Mouse (Mus musculus) liver, embryonic 15.5 days (tissue): ENCODE results near the gene Sorcs2. TPM values are rescaled to one million over a fixed set of nuclear protein-coding genes. Genes with fewer than 3 reads are reported as not detected.

Experiments used
- ATAC-seq: fragments of 200-750 bp; cut with Nextera tagmentation; 2 replicates; pipeline ENCODE4 v1.8.0; 2017; ENCODE audit warnings: moderate number of reproducible peaks, mild to moderate bottlenecking, moderate library complexity; ENCODE audit not compliant: insufficient read depth
- H3K27ac ChIP-seq: fragments of 300-500 bp; sonication (generic); replicated peaks from 2 replicates; pipeline ENCODE4 v1.5.1; 2015; ENCODE audit warnings: mild to moderate bottlenecking, inconsistent platforms
- H3K27me3 ChIP-seq: fragments of 300-500 bp; sonication (generic); 2 replicates; pipeline ENCODE4 v1.6.1; 2015; ENCODE audit warnings: mild to moderate bottlenecking, inconsistent platforms
- H3K36me3 ChIP-seq: fragments of 300-500 bp; sonication (generic); replicated peaks from 2 replicates; pipeline ENCODE4 v1.6.1; 2015; ENCODE audit warnings: moderate library complexity, mild to moderate bottlenecking, inconsistent platforms
- H3K4me1 ChIP-seq: fragments of 300-500 bp; sonication (generic); replicated peaks from 2 replicates; pipeline ENCODE4 v1.6.1; 2015; ENCODE audit warnings: inconsistent platforms
- H3K4me2 ChIP-seq: fragments of 300-500 bp; sonication (generic); 2 replicates; pipeline ENCODE4 v1.6.1; 2015; ENCODE audit warnings: moderate library complexity, mild to moderate bottlenecking, inconsistent platforms
- H3K4me3 ChIP-seq: fragments of 300-500 bp; sonication (generic); replicated peaks from 2 replicates; pipeline ENCODE4 v1.5.1; 2015; ENCODE audit warnings: mild to moderate bottlenecking, inconsistent platforms
- H3K9ac ChIP-seq: fragments of 300-500 bp; sonication (generic); 2 replicates; pipeline ENCODE4 v1.6.1; 2015; ENCODE audit warnings: moderate library complexity, mild to moderate bottlenecking, inconsistent platforms
- H3K9me3 ChIP-seq: fragments of 300-500 bp; sonication (generic); replicated peaks from 2 replicates; pipeline ENCODE4 v1.6.1; 2016; ENCODE audit warnings: inconsistent platforms
- WGBS: fragments of 180-500 bp; shearing (Covaris S2); methylation state at CpG from one replicate; pipeline ENCODE4 v1.1.7; 2015; ENCODE audit warnings: mixed read lengths; ENCODE audit not compliant: insufficient replicate concordance; 5-methylcytosine and 5-hydroxymethylcytosine counted together
- polyA plus RNA-seq: library from polyadenylated mRNA; unstranded; fragments of >200 nt; fragmentation: Nextera tagmentation; extraction: Ambion mirVana; gene quantifications from 2 replicates; pipeline ENCODE4 v1.2.1, GENCODE M21; 2015

The Sorcs2 gene
- polyA plus RNA-seq, 1 experiment from 2014 or later = 0.55 TPM

- Histone ChIP-seq H3K36me3 (no peaks in the 10 kb centered on the region), H3K27ac (no peak overlapping the region), H3K4me3 (no peak overlapping the region), H3K9me3 (no peaks in the 10 kb centered on the region), H3K9ac (no peak overlapping the region), H3K27me3 (no peaks in the 10 kb centered on the region), H3K4me2 (no peak overlapping the region), H3K4me1 (0 out of 2 replicates have a peak, but pooled peaks cover 4% of the 10 kb centered on the region)
- ATAC-seq = no peak
- WGBS = 48% methylated on average over 11 of the region's 11 CpGs
Measured at GRCm38 (mm10) chr5:36293109-36293900, 104.6 kb downstream of the Sorcs2 start.

- H3K4me2 ChIP-seq = no peak overlapping the region
- H3K9ac ChIP-seq = no peak overlapping the region
- H3K9me3 ChIP-seq = no peaks in the 10 kb centered on the region
- no peak overlapping the region for H3K4me3 ChIP-seq
- H3K27me3 ChIP-seq = no peaks in the 10 kb centered on the region
- WGBS = 56% methylated on average over 9 of the region's 9 CpGs
- H3K27ac ChIP-seq = no peak overlapping the region
- no peaks in the 10 kb centered on the region for H3K4me1 ChIP-seq
- no peaks in the 10 kb centered on the region for H3K36me3 ChIP-seq
- ATAC-seq = no peak
Measured at GRCm38 (mm10) chr5:36292321-36292720, 105.6 kb downstream of the Sorcs2 start.

GRCm38 (mm10) chr5:36291191-36291590 lies 106.7 kb downstream of the Sorcs2 start:
- H3K9ac ChIP-seq = no peak overlapping the region
- WGBS = 25% methylated on average over 5 of the region's 5 CpGs

GRCm38 (mm10) chr5:36285405-36285804 lies 112.5 kb downstream of the Sorcs2 start:
- Histone ChIP-seq H3K27ac (no peak overlapping the region), H3K9ac (no peak overlapping the region), H3K9me3 (no peaks in the 10 kb centered on the region), H3K27me3 (no peaks in the 10 kb centered on the region), H3K4me3 (no peak overlapping the region), H3K4me2 (no peak overlapping the region), H3K36me3 (no peaks in the 10 kb centered on the region), H3K4me1 (no peaks in the 10 kb centered on the region; the same call in 1 of the 2 replicates)
- no peak for ATAC-seq
- 52% methylated on average over 10 of the region's 10 CpGs for WGBS

More at GRCm38 (mm10) chr5:36291191-36291590, 106.7 kb downstream of the Sorcs2 start:
- H3K4me2 ChIP-seq = no peak overlapping the region
- H3K36me3 ChIP-seq = no peaks in the 10 kb centered on the region
- ATAC-seq = no peak
- H3K4me1 ChIP-seq = no peaks in the 10 kb centered on the region
- H3K27me3 ChIP-seq = no peaks in the 10 kb centered on the region
- no peaks in the 10 kb centered on the region for H3K9me3 ChIP-seq
- no peak overlapping the region for H3K4me3 ChIP-seq
- H3K27ac ChIP-seq = no peak overlapping the region

- ATAC-seq = no peak
- 68% methylated on average over 12 of the region's 12 CpGs for WGBS
Measured at GRCm38 (mm10) chr5:36279896-36280295, 118.0 kb downstream of the Sorcs2 start.

GRCm38 (mm10) chr5:36274684-36275394 lies 123.1 kb downstream of the Sorcs2 start:
- Histone ChIP-seq H3K4me2 (no peak overlapping the region), H3K27me3 (no peaks in the 10 kb centered on the region), H3K9me3 (no peaks in the 10 kb centered on the region), H3K27ac (no peak overlapping the region), H3K4me3 (no peak overlapping the region), H3K36me3 (no peaks in the 10 kb centered on the region), H3K9ac (no peak overlapping the region), H3K4me1 (no peaks in the 10 kb centered on the region)
- no peak for ATAC-seq
- 56% methylated on average over 6 of the region's 6 CpGs for WGBS

More at GRCm38 (mm10) chr5:36279896-36280295, 118.0 kb downstream of the Sorcs2 start:
- Histone ChIP-seq H3K9me3 (no peaks in the 10 kb centered on the region), H3K4me2 (no peak overlapping the region), H3K36me3 (no peaks in the 10 kb centered on the region), H3K27ac (no peak overlapping the region), H3K9ac (no peak overlapping the region), H3K4me1 (no peaks in the 10 kb centered on the region; the same call in 1 of the 2 replicates), H3K4me3 (no peak overlapping the region), H3K27me3 (no peaks in the 10 kb centered on the region)

- Histone ChIP-seq H3K9ac (no peak overlapping the region), H3K27ac (no peak overlapping the region), H3K4me3 (no peak overlapping the region), H3K27me3 (no peaks in the 10 kb centered on the region), H3K9me3 (no peaks in the 10 kb centered on the region), H3K4me2 (no peak overlapping the region), H3K36me3 (no peaks in the 10 kb centered on the region), H3K4me1 (no peaks in the 10 kb centered on the region)
- WGBS = 57% methylated on average over 3 of the region's 3 CpGs
- no peak for ATAC-seq
Measured at GRCm38 (mm10) chr5:36267194-36267769, 130.7 kb downstream of the Sorcs2 start.

- no peaks in the 10 kb centered on the region for H3K36me3 ChIP-seq
- no peak for ATAC-seq
- H3K9ac ChIP-seq = no peak overlapping the region
- H3K4me2 ChIP-seq = no peak overlapping the region
- H3K4me1 ChIP-seq = peaks cover 7% of the 10 kb centered on the region
- no peaks in the 10 kb centered on the region for H3K9me3 ChIP-seq
- WGBS = 67% methylated on average over 12 of the region's 12 CpGs
- no peak overlapping the region for H3K4me3 ChIP-seq
- H3K27me3 ChIP-seq = no peaks in the 10 kb centered on the region
- H3K27ac ChIP-seq = no peak overlapping the region
Measured at GRCm38 (mm10) chr5:36260862-36261261, 137.1 kb downstream of the Sorcs2 start.

- Histone ChIP-seq H3K9ac (no peak overlapping the region), H3K36me3 (no peaks in the 10 kb centered on the region), H3K4me2 (no peak overlapping the region), H3K27me3 (no peaks in the 10 kb centered on the region), H3K9me3 (no peaks in the 10 kb centered on the region), H3K27ac (no peak overlapping the region), H3K4me1 (peaks cover 7% of the 10 kb centered on the region), H3K4me3 (no peak overlapping the region)
- peak; percentile 52 for ATAC-seq
- 37% methylated on average over 6 of the region's 6 CpGs for WGBS
Measured at GRCm38 (mm10) chr5:36259691-36260124, 138.2 kb downstream of the Sorcs2 start.

- Histone ChIP-seq H3K27me3 (no peaks in the 10 kb centered on the region), H3K36me3 (no peaks in the 10 kb centered on the region), H3K4me3 (no peak overlapping the region), H3K9ac (no peak overlapping the region), H3K9me3 (no peaks in the 10 kb centered on the region), H3K27ac (no peak overlapping the region), H3K4me1 (peaks cover 7% of the 10 kb centered on the region), H3K4me2 (no peak overlapping the region)
- 56% methylated on average over 12 of the region's 12 CpGs for WGBS
- no peak for ATAC-seq
Measured at GRCm38 (mm10) chr5:36258387-36259181, 139.4 kb downstream of the Sorcs2 start.
